8 mouse cellular contexts compared by ENCODE assay signal in genomic region chr3:122421042-122421702, GRCm38 (mm10).
A peak's percentile ranks its signal among the peaks of the same experiment; 100 is the strongest.
DNase-seq lines count a peak whose midpoint lies in the region; ATAC-seq and TF ChIP-seq lines count a peak whose summit lies in the region.

No protein-coding gene starts in this region.

- WGBS in heart, postnatal 0 days = 47% methylated on average over 13 of the region's 13 CpGs
- WGBS in hindbrain, embryonic 13.5 days = 6% methylated on average over 13 of the region's 13 CpGs
- WGBS in midbrain, embryonic 12.5 days = 3% methylated on average over 13 of the region's 13 CpGs

- no peak for TF ChIP-seq CTCF in heart, postnatal 0 days (IDR thresholded peaks at IDR 0.05; ENCODE audit: low read depth)
- TF ChIP-seq CTCF in cortical plate, adult 2 months (IDR thresholded peaks at IDR 0.05; ENCODE audit: extremely low read depth, insufficient read depth, low read length) = no peak

- peaks cover 24% of the 10 kb centered on the region; the same call in 1 of the 2 replicates for H3K27me3 ChIP-seq in heart, postnatal 0 days (ENCODE audit: control insufficient read depth, insufficient read depth, low read length)
- H3K27me3 ChIP-seq in hindbrain, embryonic 13.5 days = peaks cover 31% of the 10 kb centered on the region
- peaks cover 17% of the 10 kb centered on the region for H3K27me3 ChIP-seq in midbrain, embryonic 12.5 days

- no peak overlapping the region for H3K27ac ChIP-seq in heart, postnatal 0 days (ENCODE audit: low read depth)
- no peak overlapping the region for H3K27ac ChIP-seq in cortical plate, adult 2 months (ENCODE audit: insufficient read depth, low read length)
- H3K27ac ChIP-seq in hindbrain, embryonic 13.5 days = no peak overlapping the region; the same call in 1 of the 2 replicates
- H3K27ac ChIP-seq in midbrain, embryonic 12.5 days (replicated peaks) = peak overlapping the region; percentile 86; the same call in 1 of the 2 replicates

- peak overlapping the region; percentile 86 for H3K4me2 ChIP-seq in heart, postnatal 0 days (ENCODE audit: low read depth, low read length)
- H3K4me2 ChIP-seq in hindbrain, embryonic 13.5 days = peak overlapping the region; percentile 90
- peak overlapping the region; percentile 82 for H3K4me2 ChIP-seq in midbrain, embryonic 12.5 days (replicated peaks)

- DNase-seq in heart, postnatal 0 days (ENCODE audit: low spot score) = no peak
- no peak for DNase-seq in heart, adult 11 months
- DNase-seq in layer of hippocampus, adult 8-10 months (ENCODE audit: low spot score in 2 of 2) = no peak
- DNase-seq in left cerebral cortex, postnatal 36 days (ENCODE audit: low spot score in 2 of 2) = no peak

- no peak overlapping the region for H3K9ac ChIP-seq in heart, postnatal 0 days (replicated peaks; ENCODE audit: low read depth, low read length)
- 0 out of 2 replicates have a peak overlapping the region, but pooled peaks have one; percentile 76 for H3K9ac ChIP-seq in hindbrain, embryonic 13.5 days
- H3K9ac ChIP-seq in midbrain, embryonic 12.5 days (replicated peaks) = peak overlapping the region; percentile 69; the same call in 1 of the 2 replicates

- no peak overlapping the region for H3K4me3 ChIP-seq in heart, postnatal 0 days (ENCODE audit: low read depth, low read length)
- peak overlapping the region; percentile 40; the same call in 1 of the 2 replicates for H3K4me3 ChIP-seq in cortical plate, adult 2 months (ENCODE audit: insufficient read depth, low read length)
- peak overlapping the region; percentile 62 for H3K4me3 ChIP-seq in hindbrain, embryonic 13.5 days
- peak overlapping the region; percentile 68 for H3K4me3 ChIP-seq in midbrain, embryonic 12.5 days

- H3K4me1 ChIP-seq in heart, postnatal 0 days (ENCODE audit: control insufficient read depth, insufficient read depth) = 0 out of 2 replicates have a peak, but pooled peaks cover 4% of the 10 kb centered on the region
- no peaks in the 10 kb centered on the region for H3K4me1 ChIP-seq in cortical plate, adult 2 months (ENCODE audit: control insufficient read depth, insufficient read depth, low read length)
- H3K4me1 ChIP-seq in hindbrain, embryonic 13.5 days (replicated peaks) = peaks cover 26% of the 10 kb centered on the region
- peaks cover 15% of the 10 kb centered on the region for H3K4me1 ChIP-seq in midbrain, embryonic 12.5 days

- intact Hi-C loops in left cerebral cortex, postnatal 36 days (cut with DNase I) = loop anchor here (5.0 kb wide), 1 partner anchor 41 kb away; no protein-coding TSS in a partner anchor

- no peaks in the 10 kb centered on the region for H3K9me3 ChIP-seq in heart, postnatal 0 days (replicated peaks; ENCODE audit: control insufficient read depth, low read length)
- H3K9me3 ChIP-seq in hindbrain, embryonic 13.5 days = no peaks in the 10 kb centered on the region
- H3K9me3 ChIP-seq in midbrain, embryonic 12.5 days = no peaks in the 10 kb centered on the region

- TF ChIP-seq POLR2A in cortical plate, adult 2 months (IDR thresholded peaks at IDR 0.05; ENCODE audit: extremely low read depth, insufficient read depth, low read length) = no peak

- H3K36me3 ChIP-seq in heart, postnatal 0 days (replicated peaks; ENCODE audit: control insufficient read depth, insufficient read depth, low read length) = no peaks in the 10 kb centered on the region
- H3K36me3 ChIP-seq in hindbrain, embryonic 13.5 days = no peaks in the 10 kb centered on the region
- H3K36me3 ChIP-seq in midbrain, embryonic 12.5 days = no peaks in the 10 kb centered on the region; the same call in 1 of the 2 replicates

- no peak for ATAC-seq in heart, postnatal 0 days (ENCODE audit: insufficient read depth, low read depth)
- no peak for ATAC-seq in hindbrain, embryonic 13.5 days (ENCODE audit: low FRiP score)
- ATAC-seq in midbrain, embryonic 12.5 days (ENCODE audit: low FRiP score, low read depth) = no peak
- no peak for ATAC-seq in granulocyte monocyte progenitor cell, adult 5-6 weeks (replicated peaks; ENCODE audit: poor library complexity, severe bottlenecking)

- TF ChIP-seq EP300 in heart, postnatal 0 days (IDR thresholded peaks at IDR 0.05; ENCODE audit: low read depth) = no peak
